Mouse (Mus musculus) liver, adult 2 months (tissue): ENCODE results near the gene Irf6. TPM values are rescaled to one million over a fixed set of nuclear protein-coding genes. Genes with fewer than 3 reads are reported as not detected.

ENCODE experiments used
- DNase-seq: peaks from one replicate; pipeline ENCODE4 v3.0.0-alpha.2; 2011; ENCODE audit warnings: low read depth, low spot score; ENCODE audit errors: extremely low read depth
- H3K27ac ChIP-seq: fragments of 200-500 bp; replicated peaks from 2 replicates; pipeline ENCODE4 v1.5.1; 2012; ENCODE audit warnings: low read depth, mild to moderate bottlenecking, control low read depth, inconsistent platforms, low read length; ENCODE audit not compliant: insufficient read depth
- H3K27me3 ChIP-seq: fragments of 200-500 bp; 2 replicates; pipeline ENCODE4 v1.6.1; 2012; ENCODE audit warnings: mild to moderate bottlenecking, moderate library complexity, low read length, inconsistent platforms; ENCODE audit not compliant: control insufficient read depth, insufficient read depth
- H3K36me3 ChIP-seq: fragments of 200-500 bp; 2 replicates; pipeline ENCODE4 v1.6.1; 2012; ENCODE audit warnings: low read length, inconsistent platforms; ENCODE audit not compliant: control insufficient read depth, insufficient read depth
- H3K4me1 ChIP-seq: fragments of 200-500 bp; 2 replicates; pipeline ENCODE4 v1.6.1; 2011; ENCODE audit warnings: low read length; ENCODE audit not compliant: control insufficient read depth, insufficient read depth
- H3K4me3 ChIP-seq: fragments of 200-500 bp; 2 replicates; pipeline ENCODE4 v1.5.1; 2011; ENCODE audit warnings: low read depth, mild to moderate bottlenecking, control low read depth, low read length, moderate library complexity; ENCODE audit not compliant: insufficient read depth
- H3K79me2 ChIP-seq: fragments of 200-500 bp; 2 replicates; pipeline ENCODE4 v1.6.1; 2012; ENCODE audit warnings: inconsistent platforms, mild to moderate bottlenecking, low read length, moderate library complexity; ENCODE audit not compliant: control insufficient read depth, insufficient read depth
- H3K9ac ChIP-seq: fragments of 200-500 bp; 2 replicates; pipeline ENCODE4 v1.6.1; 2012; ENCODE audit warnings: low read depth, mild to moderate bottlenecking, control low read depth, inconsistent platforms, low read length
- CTCF ChIP-seq: fragments of 200-500 bp; IDR thresholded peaks from 2 replicates; pipeline ENCODE4 v1.5.1; 2011; ENCODE audit warnings: low read depth, low read length, control low read depth
- POLR2A ChIP-seq: fragments of 200-500 bp; IDR thresholded peaks from 2 replicates; pipeline ENCODE4 v1.6.1; 2011; ENCODE audit warnings: low read length, control low read depth; ENCODE audit not compliant: insufficient read depth; ENCODE audit errors: extremely low read depth
- WGBS: fragments of 180-500 bp; shearing (Covaris S2); methylation state at CpG from one replicate; pipeline ENCODE4 v1.1.7; 2018; 5-methylcytosine and 5-hydroxymethylcytosine counted together
- polyA plus RNA-seq: library from polyadenylated mRNA; depleted of rRNA; stranded (reverse); fragments of >200 nt; gene quantifications from 2 replicates; pipeline ENCODE4 v1.2.3, GENCODE M21; 2012
- total RNA-seq: library from RNA; depleted of rRNA; stranded (reverse); fragments of >200 nt; gene quantifications from 2 replicates; pipeline ENCODE4 v1.2.3, GENCODE M21; 2014

Irf6 gene
- total and polyA plus RNA-seq, 2 experiments, result 33.4 to 56.0 TPM

GRCm38 (mm10) chr1:193189151-193189621, 36.3 kb downstream of the Irf6 start:
- 71% methylated on average over 9 of the region's 9 CpGs for WGBS
- H3K27ac ChIP-seq, result 0 out of 2 replicates have a peak overlapping the region, but pooled peaks have one; percentile 23
- no peak for DNase-seq
- H3K4me3 ChIP-seq, result no peak overlapping the region
- no peaks in the 10 kb centered on the region for H3K36me3 ChIP-seq
- H3K4me1 ChIP-seq, result no peaks in the 10 kb centered on the region
- H3K27me3 ChIP-seq, result no peaks in the 10 kb centered on the region
- no peak overlapping the region for H3K9ac ChIP-seq
- H3K79me2 ChIP-seq, result no peaks in the 10 kb centered on the region
- no peak for TF ChIP-seq POLR2A
- no peak for TF ChIP-seq CTCF

- no peak for DNase-seq
- no peaks in the 10 kb centered on the region for H3K27me3 ChIP-seq
- no peaks in the 10 kb centered on the region for H3K4me1 ChIP-seq
- H3K79me2 ChIP-seq, result no peaks in the 10 kb centered on the region
- no peak overlapping the region for H3K9ac ChIP-seq
- H3K4me3 ChIP-seq, result no peak overlapping the region
- 61% methylated on average over 3 of the region's 3 CpGs for WGBS
- TF ChIP-seq POLR2A (no peak), CTCF (no peak)
- H3K36me3 ChIP-seq, result no peaks in the 10 kb centered on the region
- H3K27ac ChIP-seq, result no peak overlapping the region
Observed at GRCm38 (mm10) chr1:193189771-193190170, 36.9 kb downstream of the Irf6 start.

- no peak overlapping the region for H3K9ac ChIP-seq
- WGBS, result 84% methylated on average over 7 of the region's 7 CpGs
- H3K4me3 ChIP-seq, result no peak overlapping the region
- no peaks in the 10 kb centered on the region for H3K36me3 ChIP-seq
- no peaks in the 10 kb centered on the region for H3K27me3 ChIP-seq
- DNase-seq, result no peak
- no peak overlapping the region for H3K27ac ChIP-seq
- H3K4me1 ChIP-seq, result no peaks in the 10 kb centered on the region
- no peak for TF ChIP-seq CTCF
- no peak for TF ChIP-seq POLR2A
- H3K79me2 ChIP-seq, result no peaks in the 10 kb centered on the region
Observed at GRCm38 (mm10) chr1:193191675-193192283, 38.9 kb downstream of the Irf6 start.

- WGBS, result 62% methylated on average over 3 of the region's 3 CpGs
- no peak for DNase-seq
- Histone ChIP-seq H3K27me3 (no peaks in the 10 kb centered on the region), H3K4me1 (no peaks in the 10 kb centered on the region), H3K79me2 (no peaks in the 10 kb centered on the region), H3K9ac (no peak overlapping the region), H3K27ac (no peak overlapping the region), H3K36me3 (no peaks in the 10 kb centered on the region), H3K4me3 (no peak overlapping the region)
- no peak for TF ChIP-seq POLR2A
- no peak for TF ChIP-seq CTCF
Observed at GRCm38 (mm10) chr1:193194416-193195140, 41.7 kb downstream of the Irf6 start.

- Histone ChIP-seq H3K27me3 (no peaks in the 10 kb centered on the region), H3K36me3 (no peaks in the 10 kb centered on the region), H3K9ac (no peak overlapping the region), H3K4me3 (no peak overlapping the region), H3K4me1 (no peaks in the 10 kb centered on the region), H3K79me2 (no peaks in the 10 kb centered on the region), H3K27ac (no peak overlapping the region)
- TF ChIP-seq CTCF (no peak), POLR2A (no peak)
- 79% methylated on average over 3 of the region's 3 CpGs for WGBS
- DNase-seq, result no peak
Observed at GRCm38 (mm10) chr1:193195169-193195810, 42.4 kb downstream of the Irf6 start.
